Mouse (Mus musculus) kidney, adult 8-10 months (tissue): Measurements from ENCODE around the gene Bst1.
A peak's percentile ranks its signal among the peaks of the same experiment; 100 is the strongest.

ENCODE experiments used
- DNase-seq, 2 experiments: peaks; one replicate each; pipeline ENCODE4 v3.0.0; 2022

Gene Bst1

DNA sequence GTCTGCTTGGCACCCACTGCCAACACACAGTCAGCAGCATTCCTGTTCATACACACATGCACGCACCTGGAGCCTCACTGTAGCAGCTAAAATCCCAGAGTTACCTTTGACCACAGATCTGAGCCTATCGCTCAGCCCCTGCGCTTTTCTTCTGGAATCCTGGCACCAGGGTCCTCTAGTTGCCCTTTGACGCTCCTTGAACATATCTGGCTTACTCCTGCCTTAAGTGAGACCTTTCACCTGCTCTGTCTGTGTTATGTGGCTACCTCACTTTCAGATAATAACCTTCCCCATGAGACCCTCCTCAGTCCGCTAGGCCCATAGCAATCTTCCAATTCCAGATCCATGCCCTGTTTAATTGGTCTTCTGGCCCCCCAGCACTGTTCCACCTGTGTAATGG lies 41.4 kb downstream of the Bst1 start:
- no peak for DNase-seq

DNA sequence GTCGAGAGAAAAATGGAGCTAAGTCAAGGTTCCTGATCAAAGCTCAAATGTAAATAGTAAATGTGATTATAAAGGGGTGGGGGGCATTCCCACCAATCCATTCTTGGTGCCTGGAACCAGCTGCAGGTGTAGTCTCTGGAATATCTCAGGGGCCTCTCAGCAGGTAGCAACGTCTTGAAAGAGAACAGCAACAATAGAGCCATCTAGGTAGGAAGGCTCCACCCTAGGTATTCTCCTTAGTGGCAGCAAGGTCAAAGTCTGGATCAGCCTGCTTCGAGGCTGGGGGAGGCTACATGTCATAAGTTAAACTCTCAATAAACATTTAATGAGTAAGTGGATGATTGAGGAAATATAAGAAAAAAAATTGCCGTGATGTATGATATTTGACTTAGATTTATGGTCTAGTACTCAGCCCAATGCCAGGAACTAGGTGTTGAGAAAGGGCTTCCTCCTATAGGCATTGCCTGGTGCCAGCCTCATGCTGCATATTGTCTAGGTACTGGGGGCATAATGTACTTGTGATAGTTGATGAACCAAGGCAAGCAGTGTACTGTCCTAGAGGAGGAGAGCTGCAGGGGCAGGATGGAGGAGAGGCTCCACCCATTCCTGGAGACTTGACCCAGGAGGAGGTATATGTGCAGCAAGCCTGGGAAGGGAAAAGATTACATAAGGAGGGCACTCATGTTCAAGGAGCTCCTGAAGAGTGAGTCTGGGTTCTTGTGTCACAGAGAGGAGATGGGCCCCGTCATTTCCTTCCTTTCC lies 42.2 kb downstream of the Bst1 start:
- DNase-seq = no peak

DNA sequence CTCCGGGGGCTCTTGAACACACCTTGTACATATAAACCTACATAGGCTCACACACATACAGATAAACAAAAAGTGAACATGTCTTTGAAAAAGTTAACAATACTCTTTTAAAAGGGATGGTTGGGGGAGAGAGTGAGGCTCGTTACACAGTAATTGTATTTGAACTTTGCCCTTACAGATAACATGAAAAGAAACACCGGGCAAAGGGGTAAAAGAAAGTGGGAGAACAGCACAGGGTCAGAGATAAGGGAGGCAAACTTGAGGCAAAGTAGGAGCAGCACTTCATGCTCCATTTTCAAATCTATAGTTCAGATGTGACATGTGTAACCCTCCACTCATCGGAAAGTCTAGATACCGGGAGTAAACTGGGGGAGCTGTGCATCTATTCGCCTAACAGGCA lies 45.0 kb downstream of the Bst1 start:
- DNase-seq = no peak

DNA sequence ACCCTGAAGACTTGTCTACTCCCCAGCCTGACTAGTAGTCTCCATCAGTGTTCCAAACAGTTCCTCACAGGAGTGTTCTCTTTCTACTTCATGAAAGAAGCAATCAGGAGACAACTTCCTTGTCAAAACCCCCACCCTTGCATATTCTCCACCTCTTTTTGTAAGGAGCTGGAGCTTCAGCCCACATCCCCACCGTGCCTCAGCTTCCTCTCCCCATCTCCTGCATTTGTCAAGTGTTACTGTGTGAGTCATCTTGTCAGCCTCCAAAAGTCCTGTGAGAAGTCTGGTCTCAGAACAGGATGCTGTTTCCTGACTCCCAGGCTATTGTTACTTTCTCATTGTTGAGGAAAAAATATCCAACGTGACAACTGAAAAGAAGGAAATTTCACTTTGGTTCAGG lies 46.6 kb downstream of the Bst1 start:
- DNase-seq = peak in 1 of 2 experiments; percentile 22

DNA sequence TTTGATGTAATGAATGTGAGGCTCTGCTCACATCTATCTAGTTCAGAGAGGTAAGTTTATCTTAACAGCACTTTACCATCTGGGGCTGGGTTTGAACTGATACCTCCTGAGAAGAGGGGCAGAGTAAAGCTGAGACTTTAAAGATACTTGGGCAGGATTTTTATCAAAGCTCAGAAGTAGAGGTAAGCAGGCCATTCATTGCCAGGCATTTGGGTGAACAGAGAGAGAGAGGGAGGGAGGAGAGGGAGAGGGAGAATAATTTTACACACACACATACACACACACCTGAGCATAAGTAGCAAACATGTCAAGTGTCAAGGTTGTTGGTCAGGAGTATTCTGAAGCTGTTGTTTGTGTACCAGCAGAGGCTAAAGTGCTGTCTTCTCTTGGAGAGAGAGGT lies 49.6 kb downstream of the Bst1 start, which contains the start of gene Cd38:
TSS of gene Cd38 (plus strand) at position 301 of the 400 bp plus-strand sequence.
- no peak for DNase-seq

DNA sequence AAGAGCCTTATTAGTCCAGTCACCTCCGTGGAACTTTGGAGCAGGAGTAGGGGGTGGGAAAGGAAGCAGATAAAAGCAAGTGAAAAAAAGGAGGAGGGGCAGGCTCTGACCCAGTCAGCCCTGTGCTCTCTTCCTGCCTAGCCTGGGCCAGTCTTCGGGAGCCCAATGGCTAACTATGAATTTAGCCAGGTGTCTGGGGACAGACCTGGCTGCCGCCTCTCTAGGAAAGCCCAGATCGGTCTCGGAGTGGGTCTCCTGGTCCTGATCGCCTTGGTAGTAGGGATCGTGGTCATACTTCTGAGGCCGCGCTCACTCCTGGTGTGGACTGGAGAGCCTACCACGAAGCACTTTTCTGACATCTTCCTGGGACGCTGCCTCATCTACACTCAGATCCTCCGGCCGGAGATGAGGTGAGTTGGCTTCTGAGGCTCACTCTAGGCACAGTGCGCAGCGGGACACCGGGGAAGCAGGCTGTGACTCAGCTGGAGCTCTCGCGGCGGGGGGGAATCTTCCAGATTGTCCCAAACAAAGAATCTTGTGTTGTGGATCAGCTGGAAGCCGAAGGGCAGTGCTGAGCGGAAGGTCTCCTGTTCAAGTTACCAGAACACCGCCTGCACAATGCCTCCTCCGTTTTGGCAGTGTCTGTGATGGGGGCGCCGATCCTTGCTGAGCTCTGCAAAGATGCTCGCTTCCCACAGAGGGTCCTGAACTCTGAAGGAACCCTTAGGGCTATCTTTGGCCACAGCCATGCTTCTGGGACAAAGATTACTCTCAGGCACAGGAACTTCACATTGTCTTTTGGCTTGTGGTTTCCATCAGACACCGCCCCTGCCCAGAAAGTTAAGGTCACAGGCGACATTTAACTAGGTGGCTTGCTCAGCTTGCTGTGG lies 50.3 kb downstream of the Bst1 start:
- DNase-seq = peak; percentile 20 to 22

DNA sequence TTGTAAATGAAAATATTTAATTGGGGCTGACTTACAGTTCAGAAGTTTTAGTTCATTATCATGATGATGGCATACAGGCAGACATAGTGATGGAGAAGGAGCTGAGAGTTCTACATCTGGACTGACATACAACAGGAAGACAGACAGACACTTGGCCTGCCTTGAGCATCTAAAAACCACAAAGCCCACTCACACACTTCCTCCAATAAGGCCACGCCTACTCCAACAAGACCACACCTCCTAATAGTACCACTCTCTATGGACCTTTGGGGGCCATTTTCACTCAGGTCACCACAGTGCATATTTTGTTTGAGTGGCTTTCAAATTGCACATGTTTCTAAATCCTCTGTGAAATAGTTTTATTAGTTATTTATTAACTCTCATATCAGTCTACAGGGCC lies 53.2 kb downstream of the Bst1 start:
- DNase-seq = no peak

DNA sequence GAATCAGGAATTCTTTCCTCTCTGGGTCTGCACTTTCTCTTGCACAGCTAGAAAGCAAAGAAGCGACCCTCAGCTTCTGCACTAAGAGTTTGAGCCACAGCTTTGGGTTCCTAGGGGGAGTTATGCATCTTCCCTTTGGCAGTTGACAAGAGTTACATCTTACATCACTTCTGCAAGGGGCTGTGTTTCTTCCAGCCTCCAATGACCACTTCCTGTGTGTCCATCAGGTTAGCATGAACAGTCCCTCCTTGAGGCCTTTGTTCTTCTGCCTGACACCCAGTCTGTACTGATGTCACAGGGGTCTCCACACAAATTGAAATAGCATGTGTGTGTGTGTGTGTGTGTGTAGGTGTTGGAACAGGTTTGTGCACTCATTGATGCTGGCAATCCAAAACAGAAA lies 54.0 kb downstream of the Bst1 start:
- DNase-seq = no peak

DNA sequence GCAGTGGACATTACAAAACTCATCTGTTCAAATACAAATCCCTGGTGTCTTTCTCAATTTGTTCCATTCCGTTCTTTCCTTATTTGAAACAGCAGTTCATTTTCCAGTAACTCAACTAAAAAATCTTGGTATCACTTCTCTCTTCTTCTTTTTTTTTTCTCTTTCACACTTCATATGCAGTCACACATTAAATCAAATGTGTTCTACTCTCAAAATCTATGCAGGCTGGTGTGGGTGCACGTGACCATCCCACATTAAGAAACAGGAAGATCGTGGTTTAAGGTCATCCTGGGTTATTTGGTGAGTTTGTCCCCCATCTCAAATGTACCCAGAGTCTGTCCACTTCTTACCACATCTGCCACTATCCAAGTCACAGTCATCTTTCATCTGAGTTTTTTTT lies 63.3 kb downstream of the Bst1 start:
- no peak for DNase-seq

DNA sequence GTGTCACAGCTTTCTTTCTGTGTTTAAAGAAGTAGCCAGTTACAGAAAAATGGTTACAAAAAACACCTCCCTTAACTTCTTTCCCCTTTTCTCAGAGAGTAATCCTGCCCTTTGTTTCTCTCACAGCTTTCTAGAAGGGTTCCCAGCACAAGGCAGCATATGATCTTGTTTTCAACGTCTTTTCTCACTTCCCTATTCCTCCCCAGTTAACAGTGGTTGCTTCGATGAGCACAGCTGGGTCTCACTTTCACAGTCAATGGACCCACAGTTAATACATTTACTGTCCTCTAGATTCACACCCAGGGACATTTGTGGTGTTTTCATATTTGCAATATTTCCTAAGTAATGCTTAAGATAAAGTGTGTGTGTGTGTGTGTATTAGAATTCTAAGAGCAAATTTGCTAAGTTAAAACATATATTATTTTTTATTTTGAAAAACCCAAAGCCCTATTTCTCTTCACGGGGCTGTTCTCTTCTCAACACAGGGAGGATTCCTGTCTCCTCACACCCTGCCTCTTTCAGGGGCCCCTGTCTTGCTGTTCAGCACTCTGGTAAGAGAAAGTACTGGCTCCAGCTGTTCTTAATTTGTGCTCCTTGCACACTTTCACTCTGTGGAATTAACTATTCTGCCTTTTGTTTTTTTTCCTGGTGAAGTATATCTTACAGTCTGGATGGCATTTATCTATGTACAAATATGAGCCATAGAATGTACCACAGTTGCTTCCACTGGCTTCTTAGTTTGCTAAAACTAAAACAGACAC lies 66.6 kb downstream of the Bst1 start:
- no peak for DNase-seq

DNA sequence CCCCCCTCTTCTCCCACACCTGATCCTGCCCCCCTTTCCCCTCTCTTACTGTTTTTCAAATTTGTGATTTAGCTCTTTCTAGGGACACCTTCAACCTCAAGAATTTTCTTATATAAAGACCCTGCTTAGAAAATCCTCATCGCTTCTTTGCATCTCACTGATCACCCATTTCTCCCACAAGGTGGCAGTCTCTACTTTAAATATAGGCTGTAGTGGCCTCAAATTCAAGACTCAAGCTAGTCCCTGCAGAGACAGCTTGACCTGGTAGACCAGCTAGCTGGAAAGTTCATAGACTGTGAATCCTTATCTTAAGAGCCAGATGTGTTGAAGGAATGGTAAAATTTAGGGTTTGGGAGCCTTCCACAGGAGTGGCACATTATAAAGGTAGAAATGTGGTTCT lies 73.7 kb downstream of the Bst1 start:
- DNase-seq = peak; percentile 46 to 52
